Mouse (Mus musculus): ENCODE measurements around the gene Pdzrn3. TPM values are rescaled to one million over a fixed set of nuclear protein-coding genes. Genes with fewer than 3 reads are reported as not detected.

Pdzrn3 gene
- polyA plus RNA-seq, 1 experiment from 2014 or later: 18.9 TPM

DNA sequence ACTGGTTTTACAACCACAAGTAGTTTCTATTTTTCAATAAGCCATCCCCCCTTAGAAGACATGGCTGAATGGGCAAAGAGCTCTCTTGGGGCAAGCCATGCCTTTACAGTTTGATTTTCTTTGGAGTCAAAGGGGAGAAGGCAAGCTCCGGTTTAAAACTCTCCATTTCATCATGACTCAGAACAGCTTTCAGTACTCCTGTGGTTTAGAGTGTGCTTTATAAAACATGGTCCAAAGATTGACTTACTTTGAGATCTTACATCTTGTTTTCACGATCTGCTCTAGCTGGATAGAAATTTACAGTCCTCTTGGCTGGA lies 15.1 kb upstream of the Pdzrn3 start:
- Histone ChIP-seq H3K9me3 (ENCODE audit: control insufficient read depth, low read length) (no peaks in the 10 kb centered on the region), H3K4me3 (ENCODE audit: low read length) (no peak overlapping the region), H3K27ac (ENCODE audit: low read depth, low read length) (no peak overlapping the region), H3K36me3 (ENCODE audit: control insufficient read depth, insufficient read depth, low read length) (no peaks in the 10 kb centered on the region), H3K4me1 (ENCODE audit: control insufficient read depth, insufficient read depth, low read depth, low read length) (no peaks in the 10 kb centered on the region), H3K9ac (ENCODE audit: low read depth, low read length) (no peak overlapping the region), H3K4me2 (ENCODE audit: low read length) (no peak overlapping the region), H3K27me3 (replicated peaks; ENCODE audit: control insufficient read depth, insufficient read depth, low read length) (no peaks in the 10 kb centered on the region)
- WGBS: 82% methylated on average over 2 of the region's 2 CpGs
- ATAC-seq: no peak

DNA sequence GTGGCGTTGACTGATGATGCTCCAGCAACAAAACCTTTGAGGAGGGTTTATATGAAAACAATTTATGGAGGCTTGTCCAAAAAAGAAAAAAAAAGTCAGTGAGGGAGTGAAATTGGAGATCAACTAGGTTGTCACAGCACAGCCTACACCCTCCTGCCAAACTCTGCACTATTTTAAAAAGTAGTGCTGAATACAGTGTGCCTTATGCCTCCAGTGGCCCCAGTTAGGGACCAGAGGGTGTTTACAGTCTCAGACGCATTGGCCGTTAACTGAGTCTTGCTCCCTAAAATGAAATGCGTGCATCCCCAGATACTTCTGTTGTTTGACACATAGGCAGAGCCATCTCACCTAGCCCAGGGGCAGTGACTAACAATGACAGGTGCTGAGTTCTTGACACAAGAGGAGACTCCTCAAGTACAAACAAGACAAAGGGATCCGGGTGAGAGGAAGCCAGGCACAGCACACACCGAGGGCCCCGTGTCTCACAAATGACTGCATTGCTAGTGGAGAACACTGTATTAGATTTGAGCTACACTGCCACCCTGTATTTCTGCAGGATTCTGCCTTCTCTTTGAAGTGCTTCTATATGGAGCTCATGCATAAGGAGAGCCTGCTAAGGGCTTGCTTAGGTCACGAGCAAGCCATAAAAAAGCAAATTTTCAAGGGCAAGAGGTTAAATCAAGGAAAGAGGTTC lies 14.6 kb upstream of the Pdzrn3 start:
- Histone ChIP-seq H3K9ac (ENCODE audit: low read depth, low read length) (no peak overlapping the region), H3K9me3 (ENCODE audit: control insufficient read depth, low read length) (no peaks in the 10 kb centered on the region), H3K4me3 (ENCODE audit: low read length) (no peak overlapping the region), H3K27me3 (replicated peaks; ENCODE audit: control insufficient read depth, insufficient read depth, low read length) (no peaks in the 10 kb centered on the region), H3K27ac (ENCODE audit: low read depth, low read length) (no peak overlapping the region), H3K4me2 (ENCODE audit: low read length) (no peak overlapping the region), H3K4me1 (ENCODE audit: control insufficient read depth, insufficient read depth, low read depth, low read length) (no peaks in the 10 kb centered on the region), H3K36me3 (ENCODE audit: control insufficient read depth, insufficient read depth, low read length) (no peaks in the 10 kb centered on the region)
- 83% methylated on average over 8 of the region's 8 CpGs for WGBS
- no peak for ATAC-seq

DNA sequence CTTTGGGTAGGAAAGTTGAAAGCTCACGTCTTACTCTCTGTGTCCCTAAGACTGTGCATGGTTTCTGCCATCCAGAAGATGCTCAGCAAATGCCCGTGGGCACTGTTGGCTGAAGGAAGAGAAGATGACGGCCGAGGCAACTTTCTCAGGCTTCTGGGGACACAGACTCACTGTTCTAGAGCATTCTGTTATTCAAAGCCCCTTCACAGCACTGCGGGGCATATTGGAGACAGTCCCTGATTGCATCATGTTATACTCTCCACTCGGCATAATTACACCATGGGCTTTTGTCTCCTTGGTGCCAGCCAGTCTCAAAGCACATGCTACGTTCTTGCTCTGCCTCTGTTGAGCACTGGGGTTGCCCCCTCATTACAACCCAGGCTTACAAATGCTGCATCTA lies 7.8 kb upstream of the Pdzrn3 start:
- no peak overlapping the region for H3K4me3 ChIP-seq (ENCODE audit: low read length)
- 48% methylated on average over 7 of the region's 7 CpGs for WGBS
- no peaks in the 10 kb centered on the region for H3K9me3 ChIP-seq (ENCODE audit: control insufficient read depth, low read length)
- H3K27ac ChIP-seq (ENCODE audit: low read depth, low read length): no peak overlapping the region
- H3K36me3 ChIP-seq (ENCODE audit: control insufficient read depth, insufficient read depth, low read length): no peaks in the 10 kb centered on the region
- no peak overlapping the region for H3K9ac ChIP-seq (ENCODE audit: low read depth, low read length)
- H3K4me1 ChIP-seq (ENCODE audit: control insufficient read depth, insufficient read depth, low read depth, low read length): no peaks in the 10 kb centered on the region
- ATAC-seq: peak; percentile 93
- no peak overlapping the region for H3K4me2 ChIP-seq (ENCODE audit: low read length)
- no peaks in the 10 kb centered on the region for H3K27me3 ChIP-seq (replicated peaks; ENCODE audit: control insufficient read depth, insufficient read depth, low read length)

DNA sequence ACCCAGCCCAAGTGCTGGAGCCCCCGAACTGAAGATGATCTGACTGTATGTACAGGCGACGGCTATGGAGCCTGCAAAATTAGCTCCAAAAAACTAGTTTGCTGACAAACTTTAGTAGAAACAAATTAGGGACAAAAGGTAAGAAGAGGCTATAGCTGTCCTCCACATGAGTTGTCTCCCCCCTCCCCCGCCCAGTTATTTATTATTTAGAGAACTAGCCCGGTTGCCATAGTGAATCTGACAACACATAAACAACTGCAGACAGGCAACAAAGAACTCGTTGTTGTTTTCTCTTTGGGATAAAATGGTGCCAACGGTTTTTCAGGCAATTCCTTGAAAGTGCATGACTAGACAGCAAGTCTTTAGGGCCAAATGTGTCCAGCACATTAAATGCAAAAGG lies 7.3 kb upstream of the Pdzrn3 start:
- H3K36me3 ChIP-seq (ENCODE audit: control insufficient read depth, insufficient read depth, low read length): no peaks in the 10 kb centered on the region
- H3K4me2 ChIP-seq (ENCODE audit: low read length): no peak overlapping the region
- H3K4me1 ChIP-seq (ENCODE audit: control insufficient read depth, insufficient read depth, low read depth, low read length): no peaks in the 10 kb centered on the region
- no peak overlapping the region for H3K4me3 ChIP-seq (ENCODE audit: low read length)
- 64% methylated on average over 7 of the region's 7 CpGs for WGBS
- peak; percentile 49; the same call in 1 of the 2 replicates for ATAC-seq
- no peaks in the 10 kb centered on the region for H3K27me3 ChIP-seq (replicated peaks; ENCODE audit: control insufficient read depth, insufficient read depth, low read length)
- H3K9ac ChIP-seq (ENCODE audit: low read depth, low read length): no peak overlapping the region
- no peak overlapping the region for H3K27ac ChIP-seq (ENCODE audit: low read depth, low read length)
- H3K9me3 ChIP-seq (ENCODE audit: control insufficient read depth, low read length): no peaks in the 10 kb centered on the region

DNA sequence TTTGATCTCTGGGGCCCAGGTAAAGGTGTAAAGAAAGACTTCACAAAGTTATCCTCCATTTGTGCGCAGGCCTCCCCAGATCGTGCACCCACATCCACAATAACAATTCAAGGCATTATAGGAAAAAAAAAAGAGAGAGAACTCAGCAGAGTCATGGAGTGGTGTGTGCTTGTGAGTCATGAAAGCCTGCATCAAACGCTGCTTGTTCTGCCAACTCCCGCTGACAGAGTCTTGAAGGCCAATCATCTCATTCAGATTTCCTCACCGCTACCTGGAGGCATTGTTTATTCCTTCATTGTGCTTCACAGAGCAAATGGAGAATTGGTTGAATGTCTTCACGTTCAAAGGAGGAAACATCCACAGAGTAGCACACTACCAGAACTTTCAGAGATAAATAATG lies 6.8 kb upstream of the Pdzrn3 start:
- Histone ChIP-seq H3K27me3 (replicated peaks; ENCODE audit: control insufficient read depth, insufficient read depth, low read length) (no peaks in the 10 kb centered on the region), H3K36me3 (ENCODE audit: control insufficient read depth, insufficient read depth, low read length) (no peaks in the 10 kb centered on the region), H3K9ac (ENCODE audit: low read depth, low read length) (no peak overlapping the region), H3K9me3 (ENCODE audit: control insufficient read depth, low read length) (no peaks in the 10 kb centered on the region), H3K4me3 (ENCODE audit: low read length) (no peak overlapping the region), H3K27ac (ENCODE audit: low read depth, low read length) (no peak overlapping the region), H3K4me2 (ENCODE audit: low read length) (no peak overlapping the region), H3K4me1 (ENCODE audit: control insufficient read depth, insufficient read depth, low read depth, low read length) (no peaks in the 10 kb centered on the region)
- WGBS: 64% methylated on average over 6 of the region's 6 CpGs
- ATAC-seq: no peak

DNA sequence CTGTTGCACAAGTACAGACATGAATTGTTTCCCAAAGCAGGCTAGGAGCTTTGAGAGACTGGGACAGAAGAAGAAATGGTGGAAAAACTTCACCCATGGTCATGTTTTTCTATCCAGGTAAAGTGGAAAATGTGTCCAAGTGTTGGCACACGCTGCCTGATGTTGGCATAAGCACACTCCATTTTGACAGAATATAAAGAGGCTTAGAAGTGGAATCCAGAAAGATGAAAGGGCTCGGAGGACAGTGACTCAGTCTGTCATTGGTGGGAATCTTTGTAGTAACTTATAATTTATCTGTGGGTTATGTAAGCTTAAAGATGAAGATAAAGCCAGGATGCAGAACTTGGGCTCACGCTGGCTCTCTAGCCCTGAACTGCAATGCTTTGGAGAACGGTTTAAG lies 5.2 kb upstream of the Pdzrn3 start:
- no peak overlapping the region for H3K27ac ChIP-seq (ENCODE audit: low read depth, low read length)
- H3K4me3 ChIP-seq (ENCODE audit: low read length): no peak overlapping the region
- peaks cover 3% of the 10 kb centered on the region for H3K4me1 ChIP-seq (ENCODE audit: control insufficient read depth, insufficient read depth, low read depth, low read length)
- H3K9me3 ChIP-seq (ENCODE audit: control insufficient read depth, low read length): no peaks in the 10 kb centered on the region
- H3K36me3 ChIP-seq (ENCODE audit: control insufficient read depth, insufficient read depth, low read length): no peaks in the 10 kb centered on the region
- no peak overlapping the region for H3K4me2 ChIP-seq (ENCODE audit: low read length)
- no peaks in the 10 kb centered on the region for H3K27me3 ChIP-seq (replicated peaks; ENCODE audit: control insufficient read depth, insufficient read depth, low read length)
- ATAC-seq: no peak
- WGBS: 79% methylated on average over 4 of the region's 4 CpGs
- H3K9ac ChIP-seq (ENCODE audit: low read depth, low read length): no peak overlapping the region

DNA sequence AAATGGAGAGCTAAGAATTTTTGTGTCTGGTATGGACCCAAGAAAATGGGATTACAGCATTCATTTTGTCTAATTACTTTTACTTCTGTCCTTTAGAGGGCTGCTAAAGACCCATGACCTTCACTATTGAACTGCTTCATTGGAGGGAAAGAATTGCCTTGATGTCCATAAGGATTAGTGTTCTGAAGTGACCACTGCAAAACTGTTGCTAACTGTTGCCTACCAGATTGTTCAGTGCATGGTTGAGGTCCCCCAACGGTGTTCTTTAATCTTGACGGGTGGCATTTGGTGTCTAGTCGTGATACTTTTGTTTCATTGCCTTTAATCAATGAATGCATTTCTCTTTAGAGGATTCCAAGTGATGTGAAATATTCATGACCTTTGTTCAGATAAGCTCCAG lies 1.8 kb upstream of the Pdzrn3 start:
- no peaks in the 10 kb centered on the region for H3K36me3 ChIP-seq (ENCODE audit: control insufficient read depth, insufficient read depth, low read length)
- no peak overlapping the region for H3K4me3 ChIP-seq (ENCODE audit: low read length)
- ATAC-seq: no peak
- no peaks in the 10 kb centered on the region for H3K27me3 ChIP-seq (replicated peaks; ENCODE audit: control insufficient read depth, insufficient read depth, low read length)
- WGBS: 51% methylated on average over 3 of the region's 3 CpGs
- H3K9me3 ChIP-seq (ENCODE audit: control insufficient read depth, low read length): no peaks in the 10 kb centered on the region
- no peak overlapping the region for H3K27ac ChIP-seq (ENCODE audit: low read depth, low read length)
- H3K4me1 ChIP-seq (ENCODE audit: control insufficient read depth, insufficient read depth, low read depth, low read length): peaks cover 12% of the 10 kb centered on the region
- no peak overlapping the region for H3K9ac ChIP-seq (ENCODE audit: low read depth, low read length)
- H3K4me2 ChIP-seq (ENCODE audit: low read length): no peak overlapping the region

DNA sequence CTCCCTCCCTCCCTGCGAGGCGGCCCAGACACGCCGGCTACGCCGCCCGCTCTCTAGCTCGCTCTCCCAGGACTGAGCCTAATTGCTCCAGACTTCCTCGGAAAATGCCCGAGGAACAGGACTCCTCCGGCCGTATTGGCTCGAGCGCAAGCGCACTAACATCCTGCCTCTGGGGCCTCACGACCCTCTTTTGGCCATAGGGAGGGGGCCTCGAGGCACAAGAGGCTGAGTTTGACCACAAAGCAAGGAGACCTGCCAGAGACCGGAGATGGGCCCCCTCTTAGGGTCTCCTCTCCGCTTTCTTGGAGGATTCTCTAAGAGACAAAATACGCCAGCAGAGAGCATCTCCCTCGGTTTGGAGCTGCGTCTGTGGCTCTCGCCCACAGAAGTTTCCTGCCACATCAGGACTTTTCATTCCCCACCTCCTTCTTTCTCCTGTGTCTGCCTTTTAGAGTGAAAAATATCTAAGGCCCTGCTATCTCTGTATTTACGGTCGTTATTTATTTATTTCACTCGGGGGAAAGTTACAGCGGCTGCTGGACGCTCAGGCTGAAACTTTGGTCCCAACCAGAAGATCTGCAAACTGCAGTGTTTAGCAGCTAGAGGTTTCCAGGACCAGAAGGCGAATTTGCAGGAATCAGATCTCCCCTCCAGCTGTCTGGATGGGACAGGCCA lies 375 bp upstream of the Pdzrn3 start:
- Histone ChIP-seq H3K27ac (ENCODE audit: low read depth, low read length) (peak overlapping the region; percentile 48), H3K4me1 (ENCODE audit: control insufficient read depth, insufficient read depth, low read depth, low read length) (peaks cover 13% of the 10 kb centered on the region), H3K36me3 (ENCODE audit: control insufficient read depth, insufficient read depth, low read length) (no peaks in the 10 kb centered on the region), H3K27me3 (replicated peaks; ENCODE audit: control insufficient read depth, insufficient read depth, low read length) (no peaks in the 10 kb centered on the region), H3K9ac (ENCODE audit: low read depth, low read length) (peak overlapping the region; percentile 67), H3K4me3 (ENCODE audit: low read length) (peak overlapping the region; percentile 59), H3K4me2 (ENCODE audit: low read length) (peak overlapping the region; percentile 98), H3K9me3 (ENCODE audit: control insufficient read depth, low read length) (no peaks in the 10 kb centered on the region)
- ATAC-seq: peak; percentile 92
- WGBS: under 1% methylated on average over 24 of the region's 29 CpGs

DNA sequence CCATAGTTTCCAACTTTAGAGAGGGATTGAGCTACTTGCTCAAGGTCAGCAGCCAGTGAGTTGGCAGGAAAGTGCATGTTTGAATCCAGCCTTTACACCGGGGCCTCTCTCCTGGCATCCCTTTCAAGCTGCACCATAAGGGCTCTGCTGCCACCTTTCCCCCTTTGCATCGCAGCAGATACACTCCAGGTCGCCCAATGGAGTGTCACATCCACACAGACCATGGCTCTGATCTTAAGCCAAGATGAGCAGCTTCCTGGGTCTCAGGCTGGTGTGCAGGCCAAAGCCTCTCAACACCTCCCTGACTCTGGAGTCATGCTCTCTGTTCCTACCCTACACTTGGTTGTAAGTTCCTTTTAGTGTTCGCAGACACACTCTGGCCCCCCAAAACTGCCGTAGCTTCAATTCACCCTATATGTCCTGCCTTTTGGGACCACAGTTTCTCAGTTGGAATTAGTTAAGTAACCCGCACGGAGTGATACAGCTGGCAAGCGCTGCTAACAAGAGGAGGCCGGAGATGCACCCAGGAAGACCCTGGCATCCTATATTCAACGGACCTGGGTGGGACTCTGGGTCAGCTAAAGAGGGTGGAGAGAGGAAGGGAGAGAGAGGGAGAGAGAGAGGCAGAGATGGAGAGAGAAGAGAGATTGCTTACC lies 1.1 kb downstream of the Pdzrn3 start:
- Histone ChIP-seq H3K27me3 (replicated peaks; ENCODE audit: control insufficient read depth, insufficient read depth, low read length) (no peaks in the 10 kb centered on the region), H3K4me1 (ENCODE audit: control insufficient read depth, insufficient read depth, low read depth, low read length) (peaks cover 13% of the 10 kb centered on the region), H3K4me3 (ENCODE audit: low read length) (peak overlapping the region; percentile 59), H3K9me3 (ENCODE audit: control insufficient read depth, low read length) (no peaks in the 10 kb centered on the region), H3K4me2 (ENCODE audit: low read length) (peak overlapping the region; percentile 98), H3K27ac (ENCODE audit: low read depth, low read length) (no peak overlapping the region; the same call in 1 of the 2 replicates), H3K36me3 (ENCODE audit: control insufficient read depth, insufficient read depth, low read length) (no peaks in the 10 kb centered on the region), H3K9ac (ENCODE audit: low read depth, low read length) (peak overlapping the region; percentile 67)
- WGBS: 2% methylated on average over 10 of the region's 10 CpGs
- ATAC-seq: no peak
